Mouse (Mus musculus) kidney, postnatal 25 days (tissue): ENCODE data around the gene Rps6ka2.
"Not testable (repeated sequence)": the region's sequence is repeated elsewhere in the genome, so short reads cannot be mapped to it uniquely, and the experiment has no call there.

Experiments used
- DNase-seq, 2 experiments: peaks; one replicate each; pipeline ENCODE4 v3.0.0; 2021; ENCODE audit warnings: mixed read lengths in 2 of 2

Rps6ka2 gene

DNA sequence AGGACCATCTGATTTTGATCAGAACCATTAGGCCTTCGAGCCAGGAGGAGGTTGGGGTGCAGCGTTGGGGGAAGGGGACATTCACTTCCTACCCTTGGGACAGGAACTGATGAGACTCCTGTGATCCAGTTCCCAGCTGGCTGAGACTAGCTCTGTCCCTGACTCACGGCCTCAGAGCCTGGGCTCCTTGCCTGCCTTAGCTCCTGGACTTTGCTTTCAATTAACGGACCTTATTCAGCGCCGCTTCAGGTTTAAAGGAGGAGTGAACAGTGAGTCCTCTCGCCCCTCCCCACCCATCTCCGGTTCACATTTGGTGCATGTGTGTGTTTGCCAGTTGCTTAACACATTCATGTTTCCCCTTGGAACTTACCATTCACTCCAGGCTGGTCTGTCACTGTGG lies 100.6 kb downstream of the Rps6ka2 start:
- peak; percentile 71 to 89 for DNase-seq

DNA sequence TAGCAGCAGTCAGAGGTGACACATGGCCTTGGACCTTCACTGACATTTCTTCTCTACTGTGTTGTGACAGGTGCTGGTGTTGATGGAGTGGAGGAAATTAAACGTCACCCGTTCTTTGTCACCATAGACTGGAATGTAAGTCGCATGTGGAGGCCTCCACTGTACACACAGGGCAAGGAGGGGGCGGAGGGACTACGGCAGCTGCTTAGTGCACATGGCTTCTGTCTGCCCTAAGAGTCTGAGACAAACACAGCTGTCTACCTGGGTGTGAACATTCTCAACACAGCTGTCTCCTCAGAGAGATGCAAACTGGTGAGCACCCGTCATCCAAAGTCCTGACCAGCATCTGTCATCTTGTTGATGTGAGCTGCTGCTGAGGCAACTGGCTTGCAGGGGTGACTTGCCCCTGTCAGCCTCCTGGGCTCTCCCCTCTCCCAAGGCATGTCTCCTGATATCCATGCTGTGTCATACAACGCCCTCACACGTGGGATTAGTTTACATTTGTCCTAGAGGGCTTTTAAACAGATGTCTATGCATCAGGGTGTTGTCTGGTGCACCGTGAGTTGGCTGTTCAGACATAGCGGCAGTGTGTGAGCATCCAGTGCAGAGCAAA lies 101.7 kb downstream of the Rps6ka2 start:
- DNase-seq: no peak

DNA sequence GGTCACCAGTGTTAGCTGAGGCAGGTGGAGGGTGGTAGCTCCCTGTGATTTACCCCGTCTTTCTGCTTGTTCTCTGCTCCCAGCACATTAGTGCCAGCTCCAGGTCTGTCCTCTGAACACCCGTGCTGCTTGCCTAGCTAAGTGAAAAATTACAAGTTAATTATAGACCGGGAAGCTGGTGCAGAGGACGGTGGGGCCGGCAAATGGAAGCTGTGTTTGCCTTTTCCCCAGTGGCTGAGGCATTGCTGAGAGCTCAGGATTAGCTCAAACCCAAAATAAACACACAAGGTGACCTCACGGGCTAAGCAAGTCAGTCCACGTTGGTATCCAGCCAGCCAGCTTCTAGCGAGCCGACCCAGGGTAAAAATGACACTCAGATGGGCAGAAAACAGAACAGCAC lies 103.1 kb downstream of the Rps6ka2 start:
- DNase-seq: peak; percentile 83 to 90

DNA sequence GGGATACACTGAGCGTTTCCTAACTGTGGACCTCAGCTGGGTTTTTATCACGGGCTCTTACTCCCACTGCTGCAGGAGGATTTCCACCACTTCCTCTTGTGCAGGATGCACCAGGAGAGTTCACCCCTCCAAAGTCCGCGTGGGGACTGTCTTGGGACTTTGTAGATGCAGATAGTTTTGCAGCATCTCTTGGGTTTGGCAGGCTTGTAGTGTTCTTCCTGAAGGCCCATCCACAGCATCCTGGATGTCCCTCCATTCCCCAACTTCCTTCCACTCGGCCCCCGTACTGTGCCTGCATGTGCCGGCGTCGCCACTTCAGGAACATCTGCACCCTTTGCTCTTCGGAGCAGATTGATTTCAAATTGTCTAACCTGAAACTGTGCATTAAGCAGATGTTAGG lies 103.9 kb downstream of the Rps6ka2 start:
- DNase-seq: peak in 1 of 2 experiments; percentile 54

DNA sequence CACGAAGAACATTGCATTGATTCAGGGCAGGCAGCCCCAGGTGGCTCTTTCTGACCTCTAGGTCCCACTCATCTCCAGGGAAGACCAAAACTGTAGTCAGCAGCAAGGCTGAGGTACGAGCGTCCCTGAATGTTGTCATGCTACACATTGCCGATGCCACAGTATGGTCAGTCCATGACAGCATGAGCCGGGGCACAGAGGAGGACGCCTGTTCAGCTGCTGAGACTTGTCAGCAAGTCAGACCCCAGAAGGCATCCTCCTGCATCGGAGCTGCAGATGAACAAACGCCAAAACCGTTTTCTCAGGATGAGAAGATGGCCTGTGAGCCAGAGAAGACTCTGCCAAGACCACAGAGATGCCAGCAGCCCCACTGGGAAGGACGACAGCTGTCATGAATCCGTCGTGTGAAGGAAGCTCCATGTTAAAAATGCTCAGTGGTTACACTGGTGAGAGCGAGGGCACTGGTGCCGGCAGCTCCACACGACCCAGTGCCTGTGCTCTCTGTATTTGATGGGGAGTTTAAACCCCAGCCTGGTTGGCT lies 108.9 kb downstream of the Rps6ka2 start:
- DNase-seq: peak in 1 of 2 experiments; percentile 25

DNA sequence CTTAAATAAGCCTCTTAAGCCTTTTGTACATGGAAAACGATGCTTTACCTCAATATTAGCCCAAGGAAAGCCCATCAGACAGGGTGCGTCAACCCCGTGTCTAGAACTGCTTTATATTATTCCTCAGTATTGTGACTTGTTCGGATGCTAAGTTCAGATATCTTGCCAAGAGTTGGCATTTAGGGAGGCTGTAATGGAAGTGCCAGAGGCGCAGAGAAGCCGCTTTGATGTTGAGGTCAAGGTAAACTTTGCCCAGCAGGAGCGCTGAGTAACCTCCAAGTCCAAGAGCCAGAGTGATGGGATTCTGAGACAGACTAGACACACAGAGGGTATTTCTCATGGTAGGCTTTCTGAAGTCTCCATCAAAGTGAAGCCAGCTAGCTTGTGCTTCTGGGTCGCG lies 109.3 kb downstream of the Rps6ka2 start:
- DNase-seq: peak in 1 of 2 experiments; percentile 18

DNA sequence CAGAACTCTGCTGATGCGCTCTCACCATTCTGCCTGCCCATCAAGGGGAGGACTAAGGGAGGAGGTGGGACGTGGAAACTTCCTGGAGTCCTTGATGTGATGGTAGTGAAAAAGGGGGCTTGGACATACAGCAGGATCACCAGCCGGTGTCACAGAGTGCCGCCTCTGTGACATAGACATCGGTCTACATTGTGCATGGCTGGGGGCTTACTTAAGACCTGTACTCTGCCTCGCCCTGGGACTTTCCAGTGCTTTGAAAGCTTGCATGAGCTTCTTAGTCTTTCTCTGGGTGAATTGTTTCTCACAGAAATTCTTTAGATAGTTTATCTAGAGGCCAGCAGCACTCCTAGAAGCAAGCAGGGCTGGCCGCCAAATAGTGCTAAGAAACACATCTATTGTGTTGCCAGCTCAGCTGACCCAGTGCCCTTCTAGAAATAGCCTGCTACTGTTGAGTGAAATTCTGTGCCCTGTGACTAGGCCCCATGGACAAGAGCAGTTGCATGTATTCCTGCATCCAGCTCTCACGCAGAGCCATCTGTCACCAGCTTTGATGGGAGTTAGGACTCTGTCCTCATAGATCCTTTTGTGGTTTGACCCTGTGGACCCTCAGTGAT lies 114.5 kb downstream of the Rps6ka2 start:
- DNase-seq: peak; percentile 74 to 82

DNA sequence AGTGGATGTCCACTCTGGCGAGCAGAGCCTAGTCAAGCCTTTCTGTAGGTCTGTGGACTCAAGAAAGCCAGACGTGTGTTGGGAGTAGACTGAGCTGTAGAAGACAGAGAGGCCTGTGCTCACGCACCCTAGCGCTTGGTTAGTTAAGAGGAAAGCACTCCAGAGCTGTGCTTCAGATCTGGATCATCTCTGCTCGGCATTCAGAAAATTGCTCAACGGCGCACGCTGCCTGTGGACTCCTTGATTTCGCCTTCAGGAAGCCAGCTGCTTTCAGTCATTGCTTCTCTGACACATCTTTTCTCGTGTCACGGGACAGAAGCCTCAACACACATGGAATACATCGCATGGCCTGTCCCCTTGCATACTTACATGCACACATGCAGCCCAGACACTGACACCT lies 115.4 kb downstream of the Rps6ka2 start:
- DNase-seq: peak in 1 of 2 experiments; percentile 17

DNA sequence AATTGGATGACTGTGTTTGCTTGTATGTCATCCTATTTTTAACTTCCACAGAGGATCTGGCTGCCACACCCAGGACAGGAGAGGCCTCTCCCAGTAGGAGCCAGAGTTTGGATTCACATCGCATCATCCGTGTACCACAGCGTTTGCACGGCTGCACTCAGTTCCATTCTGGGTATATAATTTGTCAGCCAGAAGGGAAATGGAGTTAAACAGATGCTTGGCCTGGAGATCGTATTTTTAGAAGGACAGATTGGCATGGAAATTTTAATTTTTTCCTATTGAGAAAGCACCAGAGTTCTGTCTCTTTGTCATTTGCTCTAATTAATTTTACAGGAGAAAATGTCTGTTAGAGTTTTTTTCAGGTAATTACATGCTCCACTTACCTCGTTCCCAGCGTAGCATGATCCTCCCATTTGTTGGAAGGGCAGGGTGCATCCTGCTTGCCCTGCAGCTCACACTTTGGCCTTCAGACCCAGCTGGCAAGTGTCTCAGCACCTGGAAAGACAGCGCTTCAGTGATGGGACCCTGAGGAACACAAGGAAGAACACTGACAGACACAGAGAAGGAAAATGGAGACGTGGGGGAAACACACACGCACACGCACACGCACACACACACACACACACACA lies 116.6 kb downstream of the Rps6ka2 start:
- DNase-seq: peak; percentile 39 to 68

DNA sequence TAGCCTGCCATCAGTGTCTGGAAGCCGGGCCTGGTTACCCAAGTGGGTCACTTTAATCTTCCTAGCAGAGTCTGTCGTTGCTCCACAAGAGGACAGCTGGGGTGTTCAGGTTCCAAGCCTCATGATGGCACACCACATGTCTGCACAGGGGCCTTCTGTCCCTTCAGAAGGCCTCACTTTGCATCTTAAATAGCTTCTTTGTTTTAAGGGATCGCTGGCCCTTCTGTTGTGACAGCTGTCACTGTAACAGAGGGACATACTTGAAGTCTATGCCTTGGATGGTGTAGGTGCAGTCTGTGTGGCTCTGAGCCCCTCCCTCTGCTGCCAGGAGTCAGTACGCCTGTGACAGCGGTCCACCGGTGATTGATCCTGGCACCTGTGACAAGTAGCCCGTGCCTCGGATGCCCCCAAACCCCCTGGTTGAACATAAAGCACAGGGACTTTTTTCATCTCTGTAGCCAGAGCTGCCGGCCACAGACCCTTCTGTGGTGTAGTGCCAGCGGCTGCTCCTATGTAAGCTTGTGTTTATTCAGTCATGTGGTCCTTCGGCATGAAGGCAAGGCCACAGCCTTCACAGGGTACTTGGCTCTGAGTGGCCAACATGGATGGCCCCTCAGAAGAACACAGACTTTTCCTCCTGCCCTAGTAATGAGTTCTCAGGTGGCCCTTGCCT lies 122.2 kb downstream of the Rps6ka2 start:
- DNase-seq: no peak

DNA sequence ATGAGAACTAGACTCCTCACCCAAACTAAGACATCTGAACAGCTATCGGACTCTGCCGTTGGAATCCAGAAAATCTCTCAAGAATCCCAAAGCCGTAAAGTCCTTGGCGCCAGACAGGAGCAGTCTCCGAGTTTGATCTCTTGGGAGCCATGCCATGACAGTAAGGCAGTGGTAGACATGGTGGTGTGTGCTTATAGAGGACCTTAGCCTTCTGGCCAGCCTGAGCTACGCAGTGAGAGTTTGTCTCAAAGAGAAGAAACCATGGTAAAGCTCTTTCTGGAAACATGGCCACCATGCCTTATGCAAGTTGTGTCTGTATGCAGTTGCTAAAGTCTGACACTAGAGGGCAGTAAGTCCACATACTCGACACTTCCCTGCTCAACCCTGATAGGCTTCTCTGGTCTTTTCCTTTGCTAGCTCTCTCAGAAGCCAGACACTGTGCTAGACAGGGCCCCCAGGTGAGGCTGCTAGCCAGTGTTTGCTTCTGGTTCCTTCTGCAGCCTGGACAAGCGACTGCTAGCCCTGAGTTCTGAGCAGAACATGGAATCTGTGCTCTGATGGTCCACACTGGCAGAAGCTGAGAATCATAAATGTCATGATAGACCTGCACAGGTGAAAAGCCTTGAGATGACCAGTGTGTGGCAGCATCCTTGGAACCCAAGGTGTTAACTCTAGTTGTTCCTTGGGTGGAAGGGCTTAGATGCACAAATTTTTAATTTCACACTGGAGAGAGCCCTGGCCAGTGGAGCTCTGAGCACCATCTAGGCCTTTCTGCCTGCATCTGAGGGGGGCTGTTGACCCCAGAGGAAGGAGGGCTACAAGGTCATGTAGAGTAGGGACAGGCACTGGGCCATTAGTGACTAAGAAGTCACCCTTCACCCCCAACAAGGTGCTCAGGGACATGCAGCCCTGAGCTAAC lies 136.6 kb downstream of the Rps6ka2 start:
- peak in 1 of 2 experiments; percentile 32 for DNase-seq

DNA sequence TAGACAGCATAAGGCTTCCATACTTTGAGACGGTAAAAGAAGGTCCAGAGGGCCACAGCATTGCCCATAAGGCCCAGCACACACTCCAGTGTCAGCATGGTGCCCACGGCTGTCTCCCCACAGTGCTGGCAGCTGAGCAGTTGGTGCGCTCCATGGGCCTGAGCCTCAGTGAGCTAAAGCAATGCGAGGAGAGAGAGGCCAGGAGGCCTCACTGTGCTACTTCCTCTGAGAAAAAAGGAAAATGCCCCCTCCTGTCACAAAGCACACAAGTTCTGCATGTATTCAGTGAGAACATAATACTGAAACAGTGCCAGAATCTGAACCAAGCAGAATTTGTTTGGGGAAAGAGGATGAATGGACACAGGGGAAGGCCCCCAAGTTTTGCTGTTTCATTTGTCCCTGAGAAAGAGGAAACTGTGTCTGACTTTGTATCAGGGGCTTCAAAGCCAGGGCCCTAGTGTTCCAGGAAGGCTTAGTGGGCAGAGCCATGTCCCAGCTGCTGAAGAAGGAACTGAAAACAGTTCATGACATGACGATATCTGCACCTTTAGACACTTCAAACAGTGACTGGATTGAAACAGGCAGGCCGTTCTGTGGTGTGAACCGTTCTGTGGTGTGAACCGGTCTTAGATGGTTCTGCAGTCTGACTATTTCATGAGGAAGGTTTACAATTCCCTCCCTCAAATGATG lies 145.9 kb downstream of the Rps6ka2 start:
- not testable (repeated sequence) for DNase-seq

DNA sequence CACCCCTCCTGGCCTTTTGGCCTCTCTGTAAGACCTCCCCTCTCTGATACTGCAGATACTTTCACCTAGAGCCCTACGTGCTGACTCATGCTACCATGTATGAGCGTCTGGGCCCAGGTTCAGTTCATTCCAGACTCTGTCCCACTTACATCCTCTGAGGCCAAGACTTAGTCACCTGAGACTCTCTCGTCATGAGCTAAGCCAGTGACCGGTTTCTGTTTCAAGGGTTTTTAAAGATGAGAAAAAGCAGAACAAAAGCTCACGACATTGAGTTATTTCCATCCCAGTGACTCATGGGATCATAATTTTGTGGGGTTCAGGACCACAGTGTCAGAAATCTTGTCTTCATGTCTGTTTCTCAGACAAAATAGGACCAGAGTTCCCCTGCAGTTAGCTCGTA lies 149.9 kb downstream of the Rps6ka2 start:
- not testable (repeated sequence) for DNase-seq

DNA sequence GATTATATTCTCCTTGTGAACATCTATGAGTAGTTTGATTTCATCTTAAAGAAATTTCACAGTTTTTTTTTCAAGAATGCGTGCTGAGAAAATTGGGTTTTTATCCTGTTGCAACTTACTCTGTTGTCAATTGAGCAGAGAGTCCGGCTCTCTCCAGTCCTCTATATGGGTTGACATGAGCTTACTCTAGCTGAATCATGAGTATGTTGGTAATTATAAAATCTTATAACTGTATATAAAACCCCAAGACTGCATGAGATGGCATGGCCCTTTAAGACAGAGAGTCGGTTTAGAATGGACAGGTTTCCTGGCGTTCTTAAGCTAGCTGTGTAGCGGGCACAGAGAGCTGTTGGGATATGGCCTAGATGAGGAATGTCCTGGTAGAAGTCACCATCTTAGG lies 154.4 kb downstream of the Rps6ka2 start, which contains the start of gene Tcp10a:
TSS of gene Tcp10a (plus strand) at position 301 of the 400 bp plus-strand sequence.
- DNase-seq: not testable (repeated sequence)

DNA sequence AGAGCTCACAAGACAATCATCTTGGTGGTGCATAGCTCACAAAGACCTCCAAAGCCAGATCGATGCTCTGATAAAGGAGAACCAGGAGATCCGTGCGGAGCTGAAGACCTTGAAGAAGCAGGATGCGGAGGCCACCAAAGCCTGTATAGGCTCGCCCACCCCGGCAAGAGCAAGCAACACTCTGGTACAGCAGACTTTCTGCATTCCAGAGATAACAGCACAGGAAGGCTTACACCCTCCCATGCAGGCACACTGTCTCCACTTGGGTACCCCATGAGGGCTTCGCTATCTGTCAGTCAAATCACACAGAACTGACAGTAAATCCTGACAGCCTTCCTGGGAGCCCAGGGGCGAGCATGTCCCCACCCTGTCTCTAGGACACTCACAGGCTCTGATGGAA lies 156.5 kb downstream of the Rps6ka2 start:
- DNase-seq: not testable (repeated sequence)

DNA sequence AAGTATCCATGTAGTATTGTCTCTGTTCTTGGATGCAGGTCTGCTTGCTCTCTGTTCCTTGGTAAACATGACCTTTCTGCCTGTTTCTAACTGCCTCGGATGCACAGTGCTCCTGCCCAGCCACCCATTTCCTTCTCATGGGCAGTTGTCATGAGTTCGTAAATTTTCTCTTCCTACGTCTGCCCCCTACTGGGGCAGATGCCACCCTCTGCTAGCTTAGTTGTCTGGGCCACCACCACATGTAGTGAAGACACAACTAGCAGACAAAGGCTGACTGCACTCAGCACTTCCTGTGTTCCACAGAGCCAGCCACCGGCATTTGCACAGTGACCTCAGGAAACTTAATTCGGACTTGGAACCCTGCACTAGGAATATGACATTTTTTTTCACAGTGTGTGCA lies 162.8 kb downstream of the Rps6ka2 start:
- not testable (repeated sequence) for DNase-seq

DNA sequence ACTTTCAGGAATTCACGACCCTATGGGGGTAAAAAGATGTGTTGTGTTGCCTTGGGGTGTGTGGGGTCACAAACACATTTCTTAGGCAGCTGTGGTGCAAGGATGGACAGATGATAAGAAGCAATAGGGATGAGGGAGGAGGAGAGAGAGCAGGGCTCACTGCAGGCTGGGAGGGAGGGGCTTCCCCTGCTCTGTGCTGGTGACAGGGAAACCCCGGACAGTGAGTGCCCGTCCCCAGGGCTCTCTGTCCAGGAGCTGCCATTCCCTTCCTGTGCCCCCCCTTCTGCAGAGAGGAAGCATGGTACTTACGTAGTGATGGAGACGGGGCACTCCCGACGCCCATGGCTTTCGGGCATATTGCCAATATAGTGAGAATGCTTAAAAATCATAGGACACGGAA lies 167.5 kb downstream of the Rps6ka2 start:
- not testable (repeated sequence) for DNase-seq

DNA sequence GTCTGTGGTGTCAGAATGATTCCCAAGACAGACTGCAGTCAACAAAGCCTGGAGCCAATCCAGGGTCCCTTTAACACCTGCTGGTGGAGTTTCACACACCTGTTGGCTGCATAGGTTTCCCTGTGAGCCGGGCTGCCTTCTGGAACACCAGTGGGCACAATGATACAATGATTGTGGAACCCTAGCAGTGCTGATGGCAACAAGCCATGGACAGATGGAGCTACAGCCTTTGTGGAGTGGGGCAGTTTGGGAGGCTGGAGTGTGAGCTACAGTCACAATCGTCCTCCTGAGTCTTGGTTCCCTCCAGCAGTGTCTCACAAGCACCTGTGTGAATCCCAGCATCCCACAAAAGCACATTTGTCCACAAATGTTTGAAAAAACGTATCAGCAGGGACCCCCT lies 178.8 kb downstream of the Rps6ka2 start:
- DNase-seq: not testable (repeated sequence)

DNA sequence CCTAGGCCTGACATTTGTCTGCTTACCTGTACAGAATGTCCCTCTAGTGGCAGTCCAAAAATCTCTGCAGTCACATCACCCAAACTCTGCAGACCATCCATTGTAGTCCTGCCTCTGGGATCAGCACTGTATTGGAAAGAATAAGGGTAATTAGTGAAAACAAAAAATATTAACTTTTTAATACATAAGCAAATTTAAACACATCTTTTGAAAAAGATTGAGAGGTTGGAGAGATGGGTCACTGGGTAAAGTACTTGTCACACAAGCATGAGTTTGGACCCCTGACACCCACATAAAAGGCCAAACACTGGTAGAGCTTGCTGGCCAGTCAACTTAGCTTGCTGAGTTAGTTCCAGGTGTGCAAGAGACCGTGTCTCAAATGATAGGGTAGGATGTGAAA lies 182.7 kb downstream of the Rps6ka2 start, which contains the start of gene Ttll2:
TSS of gene Ttll2 (minus strand) at position 101 of the 400 bp plus-strand sequence.
- not testable (repeated sequence) for DNase-seq
